Mouse (Mus musculus): ENCODE data around the gene Btnl10. TPM values are rescaled to one million over a fixed set of nuclear protein-coding genes. Genes with fewer than 3 reads are reported as not detected.

The Btnl10 gene
- polyA plus RNA-seq, 1 experiment from 2014 or later: not detected

Small RNAs within 50 kb of the gene (microRNA-seq; reads per million reads assigned to microRNA genes)
- 0.73 reads per million for gene Gm44313

Other genes with a start within 250 kb of the Btnl10 start
- gene Olfr320, start 236.8 kb upstream of the Btnl10 start, polyA plus RNA-seq (2016; fragmentation: Nextera tagmentation; extraction: Ambion mirVana): not detected in 2 replicates
- gene Olfr319, start 218.7 kb upstream of the Btnl10 start, polyA plus RNA-seq (2016; fragmentation: Nextera tagmentation; extraction: Ambion mirVana): not detected in 2 replicates
- not detected in 2 replicates for gene Olfr318, start 193.9 kb upstream of the Btnl10 start, polyA plus RNA-seq (2016; fragmentation: Nextera tagmentation; extraction: Ambion mirVana)
- not detected in 2 replicates for gene Olfr317, start 178.7 kb upstream of the Btnl10 start, polyA plus RNA-seq (2016; fragmentation: Nextera tagmentation; extraction: Ambion mirVana)
- not detected in 2 replicates for gene Olfr316, start 165.2 kb upstream of the Btnl10 start, polyA plus RNA-seq (2016; fragmentation: Nextera tagmentation; extraction: Ambion mirVana)
- not detected in 2 replicates for gene Olfr315, start 144.7 kb upstream of the Btnl10 start, polyA plus RNA-seq (2016; fragmentation: Nextera tagmentation; extraction: Ambion mirVana)
- gene Olfr314, start 135.0 kb upstream of the Btnl10 start, polyA plus RNA-seq (2016; fragmentation: Nextera tagmentation; extraction: Ambion mirVana): not detected in 2 replicates
- 0.42 and 0.59 TPM in 2 replicates for gene Fam183b, start 115.9 kb upstream of the Btnl10 start, polyA plus RNA-seq (2016; fragmentation: Nextera tagmentation; extraction: Ambion mirVana)
- gene Olfr313, start 102.9 kb upstream of the Btnl10 start, polyA plus RNA-seq (2016; fragmentation: Nextera tagmentation; extraction: Ambion mirVana): not detected in 2 replicates
- not detected in 2 replicates for gene Olfr312, start 88.7 kb upstream of the Btnl10 start, polyA plus RNA-seq (2016; fragmentation: Nextera tagmentation; extraction: Ambion mirVana)
- not detected in 2 replicates for gene Olfr311, start 78.7 kb upstream of the Btnl10 start, polyA plus RNA-seq (2016; fragmentation: Nextera tagmentation; extraction: Ambion mirVana)
- 14.2 and 14.4 TPM in 2 replicates for gene Gm12258, start 70.8 kb upstream of the Btnl10 start, polyA plus RNA-seq (2016; fragmentation: Nextera tagmentation; extraction: Ambion mirVana)
- 10.1 and 10.7 TPM in 2 replicates for gene 2810021J22Rik, start 50.7 kb upstream of the Btnl10 start, polyA plus RNA-seq (2016; fragmentation: Nextera tagmentation; extraction: Ambion mirVana)
- 5.7 and 6.6 TPM in 2 replicates for gene Zfp39, start 13.7 kb upstream of the Btnl10 start, polyA plus RNA-seq (2016; fragmentation: Nextera tagmentation; extraction: Ambion mirVana)
- 366 and 374 TPM in 2 replicates for gene Rnf187, start 21.0 kb downstream of the Btnl10 start, polyA plus RNA-seq (2016; fragmentation: Nextera tagmentation; extraction: Ambion mirVana)
- 52.7 and 70.4 TPM in 2 replicates for gene Hist3h2ba, start 31.0 kb downstream of the Btnl10 start, polyA plus RNA-seq (2016; fragmentation: Nextera tagmentation; extraction: Ambion mirVana)
- 36.3 and 40.0 TPM in 2 replicates for gene Hist3h2a, start 36.8 kb downstream of the Btnl10 start, polyA plus RNA-seq (2016; fragmentation: Nextera tagmentation; extraction: Ambion mirVana)
- gene Trim17, start 36.8 kb downstream of the Btnl10 start, polyA plus RNA-seq (2016; fragmentation: Nextera tagmentation; extraction: Ambion mirVana): 0.51 and 0.55 TPM in 2 replicates
- 22.7 and 23.3 TPM in 2 replicates for gene Trim11, start 60.2 kb downstream of the Btnl10 start, polyA plus RNA-seq (2016; fragmentation: Nextera tagmentation; extraction: Ambion mirVana)
- 0.28 and 0.69 TPM in 2 replicates for gene Obscn, start 218.5 kb downstream of the Btnl10 start, polyA plus RNA-seq (2016; fragmentation: Nextera tagmentation; extraction: Ambion mirVana)
- 3.8 TPM in 2 replicates for gene Iba57, start 245.8 kb downstream of the Btnl10 start, polyA plus RNA-seq (2016; fragmentation: Nextera tagmentation; extraction: Ambion mirVana)